Mouse (Mus musculus) left cerebral cortex, adult 2 months (tissue): ENCODE measurements around the gene Cep57. TPM values are rescaled to one million over a fixed set of nuclear protein-coding genes. Genes with fewer than 3 reads are reported as not detected.

ENCODE experiments used
- DNase-seq, 2 experiments: peaks; one replicate each; pipeline ENCODE4 v3.0.0; 2021 to 2022; ENCODE audit warnings: low spot score in 2 of 2, mixed read lengths in 1 of 2; ENCODE audit errors: extremely low spot score in 1 of 2
- H3K27ac ChIP-seq: fragments of 200-600 bp; 2 replicates; pipeline ENCODE4 v1.8.1; 2022
- H3K4me3 ChIP-seq: fragments of 200-600 bp; 2 replicates; pipeline ENCODE4 v1.8.1; 2022
- CTCF ChIP-seq: fragments of 200-600 bp; IDR thresholded peaks from 2 replicates; pipeline ENCODE4 v1.8.1; 2022; ENCODE audit warnings: antibody characterized with exemption, mild to moderate bottlenecking, moderate library complexity
- intact Hi-C: fragments of 180-260 bp; cut with DNase I; formaldehyde crosslinking; loops from one replicate; pipeline ENCODE4 v1.15.1; 2025
- long read RNA-seq, 2 experiments: library from polyadenylated mRNA; stranded (forward); transcript quantifications; one replicate each; pipeline ENCODE4 v2.0.0; 2021; ENCODE audit warnings: borderline mapping rate in 2 of 2
- total RNA-seq, 2 experiments: library from RNA; stranded (reverse); gene quantifications; 2 replicates each; pipeline ENCODE4 v1.2.3; 2021

Cep57 gene
- total RNA-seq: 10 to 100 TPM; 16.9 to 17.4 TPM
- long read RNA-seq, experiment 1, partial matches to known transcripts: 0 of 4 reads
- long read RNA-seq, experiment 1, other reads (novel, unspliced or antisense): 0 of 4 reads
- long read RNA-seq, experiment 2, partial matches to known transcripts: 1 of 4 reads
- long read RNA-seq, experiment 2, other reads (novel, unspliced or antisense): 2 of 4 reads

GRCm38 (mm10) chr9:13826832-13827405 lies at the start of gene Cep57:
Cep57 (minus strand) TSS chr9:13827107.
- intact Hi-C loops: loop anchor here (2.0 to 5.0 kb wide), 2 partner anchors 584 to 675 kb away; partner anchors contain the start of genes Cwc15 and Kdm4d
- no peak; the same call in 1 of the 2 replicates for TF ChIP-seq CTCF
- Histone ChIP-seq H3K4me3 (peak within 1 kb of the TSS; percentile 98), H3K27ac (peak within 1 kb of the TSS; percentile 99)
- peak; percentile 92 to 96 for DNase-seq

- TF ChIP-seq CTCF: no peak
- intact Hi-C loops: no loop called here
- Histone ChIP-seq H3K27ac (no peak overlapping the region), H3K4me3 (no peak overlapping the region)
- DNase-seq: no peak
These were observed 48.4 kb upstream of the Cep57 start for GRCm38 (mm10) chr9:13875340-13875739.

GRCm38 (mm10) chr9:13874359-13874758 lies 47.5 kb upstream of the Cep57 start:
- no peak overlapping the region for H3K27ac ChIP-seq
- TF ChIP-seq CTCF: peak; percentile 50
- intact Hi-C loops: no loop called here
- no peak for DNase-seq
- no peak overlapping the region for H3K4me3 ChIP-seq

- H3K27ac ChIP-seq: no peak overlapping the region
- intact Hi-C loops: no loop called here
- DNase-seq: no peak
- H3K4me3 ChIP-seq: no peak overlapping the region
- TF ChIP-seq CTCF: no peak
These were observed 44.7 kb upstream of the Cep57 start for GRCm38 (mm10) chr9:13871631-13872030.

GRCm38 (mm10) chr9:13867646-13868045 lies 40.7 kb upstream of the Cep57 start:
- no peak overlapping the region for H3K4me3 ChIP-seq
- no peak for DNase-seq
- intact Hi-C loops: no loop called here
- H3K27ac ChIP-seq: no peak overlapping the region
- no peak for TF ChIP-seq CTCF

- Histone ChIP-seq H3K4me3 (no peak overlapping the region), H3K27ac (no peak overlapping the region)
- DNase-seq: no peak
- TF ChIP-seq CTCF: no peak
- intact Hi-C loops: no loop called here
These were observed 29.9 kb upstream of the Cep57 start for GRCm38 (mm10) chr9:13856777-13857176.

GRCm38 (mm10) chr9:13856247-13856646 lies 29.3 kb upstream of the Cep57 start:
- H3K27ac ChIP-seq: no peak overlapping the region
- intact Hi-C loops: no loop called here
- no peak overlapping the region for H3K4me3 ChIP-seq
- DNase-seq: no peak
- no peak for TF ChIP-seq CTCF

- H3K4me3 ChIP-seq: no peak overlapping the region
- intact Hi-C loops: no loop called here
- no peak for TF ChIP-seq CTCF
- DNase-seq: no peak
- no peak overlapping the region for H3K27ac ChIP-seq
These were observed 27.0 kb upstream of the Cep57 start for GRCm38 (mm10) chr9:13853876-13854275.

GRCm38 (mm10) chr9:13848481-13849480 lies 21.9 kb upstream of the Cep57 start:
- H3K4me3 ChIP-seq: no peak overlapping the region
- no peak overlapping the region for H3K27ac ChIP-seq
- DNase-seq: peak; percentile 20 to 31
- intact Hi-C loops: loop anchor here (1.0 to 5.0 kb wide), 2 partner anchors 474 to 494 kb away; no protein-coding TSS in a partner anchor
- TF ChIP-seq CTCF: peak; percentile 69

GRCm38 (mm10) chr9:13847591-13847990 lies 20.7 kb upstream of the Cep57 start:
- no peak for DNase-seq
- Histone ChIP-seq H3K27ac (no peak overlapping the region), H3K4me3 (no peak overlapping the region)
- no peak for TF ChIP-seq CTCF
- intact Hi-C loops: loop anchor here (5.0 kb wide), 1 partner anchor 475 kb away; no protein-coding TSS in a partner anchor

GRCm38 (mm10) chr9:13836726-13837125 lies 9.8 kb upstream of the Cep57 start:
- no peak for TF ChIP-seq CTCF
- intact Hi-C loops: no loop called here

GRCm38 (mm10) chr9:13835256-13835655 lies 8.3 kb upstream of the Cep57 start:
- no peak for DNase-seq
- intact Hi-C loops: no loop called here
- Histone ChIP-seq H3K4me3 (no peak overlapping the region), H3K27ac (no peak overlapping the region)
- no peak for TF ChIP-seq CTCF

More at GRCm38 (mm10) chr9:13836726-13837125, 9.8 kb upstream of the Cep57 start:
- DNase-seq: no peak
- H3K27ac ChIP-seq: no peak overlapping the region
- H3K4me3 ChIP-seq: no peak overlapping the region
